Mouse (Mus musculus): ENCODE results near the gene Card14. TPM values are rescaled to one million over a fixed set of nuclear protein-coding genes. Genes with fewer than 3 reads are reported as not detected.
"Not testable (repeated sequence)": the region's sequence is repeated elsewhere in the genome, so short reads cannot be mapped to it uniquely, and the experiment has no call there.

The Card14 gene
- polyA plus RNA-seq, 1 experiment, result 2.3 TPM

DNA sequence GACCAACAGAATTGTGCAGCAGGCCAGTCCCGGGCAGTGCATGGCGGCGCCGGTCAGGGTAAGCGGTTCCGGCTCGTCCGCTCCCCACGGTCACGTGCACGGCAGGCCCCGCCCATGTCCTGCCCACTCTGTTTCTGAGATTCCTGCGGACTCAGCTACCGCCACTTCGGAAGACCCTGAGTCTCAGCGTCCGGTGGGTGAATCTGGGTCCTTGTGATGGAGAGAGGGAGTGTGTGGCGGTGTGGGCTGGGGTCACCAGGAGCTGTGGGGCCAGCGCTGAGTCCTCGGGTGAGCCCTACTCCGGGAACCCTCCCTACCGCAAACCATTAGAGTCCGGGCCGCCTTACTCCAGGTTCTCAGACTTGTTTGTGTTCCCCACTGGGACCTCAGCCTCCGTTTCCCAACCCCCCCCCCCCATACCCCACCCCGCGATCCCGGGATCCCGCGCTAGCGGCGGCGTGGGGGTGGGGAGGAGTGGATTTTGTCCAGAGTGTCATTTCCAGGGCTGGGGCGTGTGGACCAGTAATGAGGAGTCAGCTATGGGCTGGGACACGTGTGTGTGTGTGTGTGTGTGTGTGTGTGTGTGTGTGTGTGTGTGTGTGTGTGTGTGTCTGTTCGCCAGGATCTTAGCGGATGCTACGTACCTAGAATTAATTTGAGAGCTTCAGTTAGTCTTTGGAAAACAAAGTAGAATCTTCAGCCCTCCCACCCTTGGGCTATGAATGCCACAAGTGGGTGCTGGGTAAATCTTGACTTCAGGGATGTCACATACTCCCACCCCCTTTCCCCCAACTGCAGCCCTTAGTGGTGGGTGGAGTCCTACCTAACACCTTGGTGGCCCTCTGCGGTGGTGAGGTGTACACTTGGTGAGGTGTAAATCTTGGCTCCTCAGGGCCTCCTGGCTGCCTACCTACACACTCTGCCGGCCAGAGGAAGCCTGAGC, 48.1 kb downstream of the Card14 start, which contains the start of the genes Sgsh and Slc26a11:
Gene Sgsh, minus strand, starts transcription at position 94 of the 943 bp plus-strand sequence.
Gene Slc26a11, plus strand, starts transcription at position 115 of the 943 bp plus-strand sequence.
- no peak for DNase-seq (ENCODE audit: low read depth)

DNA sequence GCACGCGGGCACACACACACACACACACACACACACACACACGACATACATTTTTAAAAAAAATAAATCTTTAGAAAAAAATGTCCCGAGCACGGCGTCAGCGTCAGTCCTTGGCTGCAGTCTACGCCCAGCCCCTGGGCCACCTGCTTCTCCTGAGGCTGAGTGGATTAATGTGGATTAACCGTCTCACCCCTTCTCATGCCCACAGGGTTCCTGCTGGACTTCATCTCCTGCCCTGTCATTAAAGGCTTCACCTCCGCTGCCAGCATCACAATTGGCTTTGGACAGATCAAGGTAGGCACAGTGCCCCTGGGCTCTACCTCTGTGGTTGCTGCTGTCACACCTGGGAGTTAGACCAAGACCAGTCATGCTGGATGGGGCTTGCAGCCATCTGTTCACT, 51.5 kb downstream of the Card14 start:
- DNase-seq (ENCODE audit: low read depth), result no peak

GRCm38 (mm10) chr11:119362769-119363533, 55.4 kb downstream of the Card14 start:
- no peak for DNase-seq (ENCODE audit: low read depth)

- DNase-seq (ENCODE audit: low read depth), result no peak
These were observed 56.1 kb downstream of the Card14 start for GRCm38 (mm10) chr11:119363534-119364145.

GRCm38 (mm10) chr11:119375425-119375824, 67.9 kb downstream of the Card14 start:
- DNase-seq (ENCODE audit: low read depth), result no peak

GRCm38 (mm10) chr11:119377326-119377725, 69.8 kb downstream of the Card14 start:
- no peak for DNase-seq (ENCODE audit: low read depth)

GRCm38 (mm10) chr11:119378551-119378950, 71.0 kb downstream of the Card14 start:
- DNase-seq (ENCODE audit: low read depth), result no peak

- DNase-seq (ENCODE audit: low read depth), result no peak
These were observed 74.2 kb downstream of the Card14 start for GRCm38 (mm10) chr11:119381631-119382337.

DNA sequence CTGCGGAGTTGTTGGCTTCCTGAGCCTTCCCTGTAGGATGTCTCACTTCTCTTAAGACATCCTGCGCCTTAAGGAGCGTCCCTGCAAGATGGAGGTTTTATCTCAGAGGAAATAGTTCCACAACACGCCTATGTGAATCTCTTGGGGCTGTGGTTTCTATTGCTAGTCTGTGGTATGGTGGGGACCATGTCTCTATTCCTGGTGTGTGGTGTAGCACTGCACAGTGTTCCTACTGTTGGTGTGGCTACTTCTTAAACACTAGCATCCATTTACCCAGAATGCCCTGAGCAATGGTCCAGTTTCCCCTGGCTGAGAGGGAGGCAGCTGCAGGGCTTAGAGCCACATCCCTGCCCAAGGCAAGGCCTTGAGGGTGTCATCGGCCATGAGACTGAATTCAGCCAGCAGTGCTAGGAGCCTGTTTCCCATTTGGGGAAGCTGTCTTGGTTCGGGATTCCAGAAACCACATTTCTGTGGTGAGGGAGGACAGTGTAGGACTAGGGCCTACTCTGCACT, 74.8 kb downstream of the Card14 start:
- DNase-seq (ENCODE audit: low read depth), result no peak

- no peak for DNase-seq (ENCODE audit: low read depth)
These were observed 77.3 kb downstream of the Card14 start for GRCm38 (mm10) chr11:119384904-119385303.

- no peak for DNase-seq (ENCODE audit: low read depth)
These were observed 78.7 kb downstream of the Card14 start for GRCm38 (mm10) chr11:119386306-119386705.

DNA sequence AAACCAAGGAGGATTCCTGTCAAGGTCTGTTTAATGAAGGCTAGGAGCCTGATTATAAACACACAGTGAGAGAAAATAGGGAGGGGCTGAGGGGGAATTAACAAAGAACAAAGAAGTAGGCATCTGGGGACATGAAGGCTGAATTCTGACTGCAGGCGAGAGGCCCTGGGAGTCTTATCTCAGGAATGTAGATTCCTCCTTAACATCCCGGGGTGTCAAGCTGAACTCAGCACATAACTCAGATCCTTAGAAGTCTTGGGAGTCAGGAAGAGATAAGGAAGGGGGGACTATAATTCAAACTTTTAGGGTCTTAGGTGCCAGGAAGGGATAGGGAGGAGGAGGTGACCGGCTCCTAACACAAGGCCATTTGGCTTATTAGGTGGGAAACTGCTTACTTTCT, 79.7 kb downstream of the Card14 start:
- DNase-seq (ENCODE audit: low read depth), result not testable (repeated sequence)

DNA sequence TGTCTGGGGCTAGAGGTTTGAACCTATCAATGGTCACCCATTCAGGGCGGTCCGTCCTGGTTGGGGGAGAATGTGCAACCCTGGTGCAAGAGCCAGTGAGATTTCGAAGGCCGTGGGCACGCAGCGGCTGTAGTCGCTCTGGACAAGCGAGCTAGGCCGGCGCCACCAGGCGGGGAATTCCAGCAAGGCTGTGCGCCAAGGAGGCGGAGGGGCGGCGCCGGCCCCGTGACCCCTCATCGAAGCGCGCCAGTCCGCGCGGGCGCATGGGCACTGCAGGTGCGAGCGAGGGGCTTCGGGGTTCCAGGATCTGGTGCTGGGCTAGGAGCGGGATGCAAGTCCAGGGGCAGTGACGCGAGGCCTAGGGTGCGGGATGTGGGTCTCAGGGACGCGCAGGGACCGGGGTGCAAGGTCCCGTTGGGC, 82.3 kb downstream of the Card14 start:
- DNase-seq (ENCODE audit: low read depth), result no peak

GRCm38 (mm10) chr11:119390271-119391231, 83.0 kb downstream of the Card14 start:
- no peak for DNase-seq (ENCODE audit: low read depth)

DNA sequence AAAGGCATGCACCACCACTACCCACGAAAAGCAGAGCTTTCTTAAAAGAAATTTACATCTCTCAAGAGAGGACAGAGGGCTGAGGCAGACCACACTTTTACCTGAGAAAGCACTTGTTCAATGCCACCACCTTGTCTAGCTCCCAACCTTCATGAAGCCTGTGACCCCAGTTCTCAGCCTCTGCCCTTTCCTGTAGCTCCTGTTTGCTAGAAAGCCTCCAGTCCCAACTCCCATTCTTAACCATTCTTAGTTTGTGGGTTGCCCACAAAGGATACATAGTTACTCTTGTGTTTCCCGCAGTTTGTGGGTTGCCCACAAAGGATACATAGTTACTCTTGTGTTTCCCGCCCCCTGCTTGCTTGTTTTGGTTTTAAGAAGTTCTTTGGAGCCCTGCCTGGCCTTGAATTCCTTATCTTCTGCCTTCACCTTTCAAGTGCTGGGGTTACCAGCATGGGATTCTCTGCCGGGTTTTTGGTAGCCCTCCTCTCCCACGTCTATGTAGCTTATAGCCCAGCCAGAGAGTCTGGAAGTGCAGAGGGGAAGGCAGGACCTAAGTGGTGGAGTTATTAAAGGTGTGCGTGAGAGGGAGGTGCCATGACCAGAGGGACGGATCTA, 83.9 kb downstream of the Card14 start:
- DNase-seq (ENCODE audit: low read depth), result no peak

GRCm38 (mm10) chr11:119392001-119392614, 84.5 kb downstream of the Card14 start:
- DNase-seq (ENCODE audit: low read depth), result no peak

- DNase-seq (ENCODE audit: low read depth), result no peak
These were observed 85.4 kb downstream of the Card14 start, which contains the start of gene Rnf213 for GRCm38 (mm10) chr11:119392800-119393482. Gene Rnf213, plus strand, starts transcription at chr11:119393100.

DNA sequence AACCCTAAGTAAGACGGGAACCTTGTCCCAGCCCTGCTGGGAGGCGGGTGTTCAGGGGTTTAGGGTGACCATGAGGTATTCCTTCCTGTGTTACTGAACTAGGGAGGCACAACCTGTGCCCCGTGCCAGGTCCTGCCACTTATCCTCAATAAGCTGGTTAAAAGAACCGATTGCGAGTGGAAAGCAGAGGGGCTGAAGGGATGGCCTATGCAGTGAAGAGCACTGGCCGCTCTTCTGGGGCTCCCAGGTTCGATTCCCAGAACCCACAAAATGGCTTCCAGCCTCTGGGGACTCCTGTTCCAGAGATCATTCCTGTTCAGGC, 85.9 kb downstream of the Card14 start:
- DNase-seq (ENCODE audit: low read depth), result no peak

GRCm38 (mm10) chr11:119394210-119394609, 86.6 kb downstream of the Card14 start:
- no peak for DNase-seq (ENCODE audit: low read depth)

Data from gonadal fat pad, adult 2 months (tissue).